Mouse (Mus musculus): Measurements from ENCODE around the gene Tmcc1. TPM values are rescaled to one million over a fixed set of nuclear protein-coding genes. Genes with fewer than 3 reads are reported as not detected.
A peak's percentile ranks its signal among the peaks of the same experiment; 100 is the strongest.

Tmcc1 gene
- total RNA-seq, 2 experiments from 2014 or later, result 11.0 to 12.6 TPM

- no peak for ATAC-seq (replicated peaks; ENCODE audit: low FRiP score, poor library complexity, severe bottlenecking)
These were observed 156.7 kb downstream of the Tmcc1 start for GRCm38 (mm10) chr6:116036555-116036954.

- no peak for ATAC-seq (replicated peaks; ENCODE audit: low FRiP score, poor library complexity, severe bottlenecking)
These were observed 162.2 kb downstream of the Tmcc1 start for GRCm38 (mm10) chr6:116031052-116031451.

GRCm38 (mm10) chr6:116024666-116025065, 168.6 kb downstream of the Tmcc1 start:
- ATAC-seq (replicated peaks; ENCODE audit: low FRiP score, poor library complexity, severe bottlenecking), result 0 out of 2 replicates have a peak, but pooled peaks have one; percentile 42

GRCm38 (mm10) chr6:116021961-116022485, 171.3 kb downstream of the Tmcc1 start:
- peak; percentile 56 for ATAC-seq (replicated peaks; ENCODE audit: low FRiP score, poor library complexity, severe bottlenecking)

GRCm38 (mm10) chr6:116015902-116016301, 177.4 kb downstream of the Tmcc1 start:
- no peak for ATAC-seq (replicated peaks; ENCODE audit: low FRiP score, poor library complexity, severe bottlenecking)

GRCm38 (mm10) chr6:116014111-116014510, 179.2 kb downstream of the Tmcc1 start:
- ATAC-seq (replicated peaks; ENCODE audit: low FRiP score, poor library complexity, severe bottlenecking), result no peak

- ATAC-seq (replicated peaks; ENCODE audit: low FRiP score, poor library complexity, severe bottlenecking), result no peak
These were observed 179.6 kb downstream of the Tmcc1 start for GRCm38 (mm10) chr6:116013687-116014086.

GRCm38 (mm10) chr6:116010541-116010940, 182.7 kb downstream of the Tmcc1 start:
- no peak for ATAC-seq (replicated peaks; ENCODE audit: low FRiP score, poor library complexity, severe bottlenecking)

- ATAC-seq (replicated peaks; ENCODE audit: low FRiP score, poor library complexity, severe bottlenecking), result no peak
These were observed 183.9 kb downstream of the Tmcc1 start for GRCm38 (mm10) chr6:116009426-116009825.

GRCm38 (mm10) chr6:116007561-116008173, 185.6 kb downstream of the Tmcc1 start:
- no peak for ATAC-seq (replicated peaks; ENCODE audit: low FRiP score, poor library complexity, severe bottlenecking)

- ATAC-seq (replicated peaks; ENCODE audit: low FRiP score, poor library complexity, severe bottlenecking), result no peak
These were observed 186.6 kb downstream of the Tmcc1 start for GRCm38 (mm10) chr6:116006731-116007130.

- no peak for ATAC-seq (replicated peaks; ENCODE audit: low FRiP score, poor library complexity, severe bottlenecking)
These were observed 187.4 kb downstream of the Tmcc1 start for GRCm38 (mm10) chr6:116005959-116006288.

GRCm38 (mm10) chr6:116005275-116005958, 187.9 kb downstream of the Tmcc1 start:
- no peak for ATAC-seq (replicated peaks; ENCODE audit: low FRiP score, poor library complexity, severe bottlenecking)

GRCm38 (mm10) chr6:116004716-116005115, 188.6 kb downstream of the Tmcc1 start:
- no peak for ATAC-seq (replicated peaks; ENCODE audit: low FRiP score, poor library complexity, severe bottlenecking)

- ATAC-seq (replicated peaks; ENCODE audit: low FRiP score, poor library complexity, severe bottlenecking), result no peak
These were observed 189.2 kb downstream of the Tmcc1 start for GRCm38 (mm10) chr6:116004069-116004468.

GRCm38 (mm10) chr6:116003516-116003915, 189.8 kb downstream of the Tmcc1 start:
- no peak for ATAC-seq (replicated peaks; ENCODE audit: low FRiP score, poor library complexity, severe bottlenecking)

GRCm38 (mm10) chr6:116002311-116003104, 190.8 kb downstream of the Tmcc1 start:
- ATAC-seq (replicated peaks; ENCODE audit: low FRiP score, poor library complexity, severe bottlenecking), result no peak

GRCm38 (mm10) chr6:116000851-116001250, 192.4 kb downstream of the Tmcc1 start:
- ATAC-seq (replicated peaks; ENCODE audit: low FRiP score, poor library complexity, severe bottlenecking), result no peak

GRCm38 (mm10) chr6:115999227-115999626, 194.1 kb downstream of the Tmcc1 start:
- ATAC-seq (replicated peaks; ENCODE audit: low FRiP score, poor library complexity, severe bottlenecking), result no peak

- ATAC-seq (replicated peaks; ENCODE audit: low FRiP score, poor library complexity, severe bottlenecking), result no peak
These were observed 194.5 kb downstream of the Tmcc1 start for GRCm38 (mm10) chr6:115998758-115999157.

Measured in erythroid progenitor cell, adult 5-6 weeks (primary cell).